Mouse (Mus musculus) CH12F3 (cell line): ENCODE measurements around the gene Cntnap5a.
"Not testable (repeated sequence)": the region's sequence is repeated elsewhere in the genome, so short reads cannot be mapped to it uniquely, and the experiment has no call there.

Source experiments
- in situ Hi-C: fragments of 300-500 bp; cut with MboI; formaldehyde crosslinking; loops from 2 replicates; pipeline ENCODE4 v1.14.3; 2020; ENCODE audit warnings: low sequenced_read_pairs

Gene Cntnap5a

DNA sequence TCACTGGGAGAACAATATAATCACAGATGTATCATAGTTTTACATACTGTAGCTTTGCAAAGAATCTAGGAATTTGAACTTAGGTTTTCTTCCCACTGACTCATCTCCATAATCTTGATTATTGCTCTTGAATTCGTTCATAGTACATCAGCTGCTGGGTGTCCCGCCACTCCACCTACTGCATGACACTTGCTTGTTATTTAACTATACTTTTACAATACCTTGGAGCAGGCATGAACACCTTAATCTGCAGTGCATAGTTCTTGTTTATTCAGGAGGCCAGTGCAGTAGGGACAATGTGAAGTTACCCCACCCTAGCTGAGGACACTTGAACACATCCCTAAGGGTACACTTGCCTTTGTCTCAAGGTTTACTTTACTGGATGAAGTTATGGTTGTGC is 352.3 kb downstream of the Cntnap5a start:
- in situ Hi-C loops = no loop called here

DNA sequence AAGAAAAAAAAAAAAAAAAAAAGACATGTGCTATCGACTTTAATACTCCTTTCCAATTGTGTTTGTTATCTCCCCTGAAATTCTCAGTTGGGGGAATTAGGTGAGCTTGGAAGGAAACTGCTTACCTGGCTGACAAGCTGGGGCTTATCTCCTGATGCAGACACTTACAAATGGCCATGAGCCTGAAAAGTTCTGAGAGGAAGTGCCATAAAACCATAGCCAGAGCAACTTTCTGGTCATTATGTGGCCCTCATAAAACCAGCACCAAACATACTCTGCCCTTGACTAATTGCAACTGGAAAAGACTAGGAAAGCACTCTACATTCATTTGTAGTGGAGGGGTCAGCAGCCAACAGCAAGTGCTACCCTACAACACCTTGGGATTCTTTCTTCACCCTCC is 359.5 kb downstream of the Cntnap5a start:
- in situ Hi-C loops = no loop called here

DNA sequence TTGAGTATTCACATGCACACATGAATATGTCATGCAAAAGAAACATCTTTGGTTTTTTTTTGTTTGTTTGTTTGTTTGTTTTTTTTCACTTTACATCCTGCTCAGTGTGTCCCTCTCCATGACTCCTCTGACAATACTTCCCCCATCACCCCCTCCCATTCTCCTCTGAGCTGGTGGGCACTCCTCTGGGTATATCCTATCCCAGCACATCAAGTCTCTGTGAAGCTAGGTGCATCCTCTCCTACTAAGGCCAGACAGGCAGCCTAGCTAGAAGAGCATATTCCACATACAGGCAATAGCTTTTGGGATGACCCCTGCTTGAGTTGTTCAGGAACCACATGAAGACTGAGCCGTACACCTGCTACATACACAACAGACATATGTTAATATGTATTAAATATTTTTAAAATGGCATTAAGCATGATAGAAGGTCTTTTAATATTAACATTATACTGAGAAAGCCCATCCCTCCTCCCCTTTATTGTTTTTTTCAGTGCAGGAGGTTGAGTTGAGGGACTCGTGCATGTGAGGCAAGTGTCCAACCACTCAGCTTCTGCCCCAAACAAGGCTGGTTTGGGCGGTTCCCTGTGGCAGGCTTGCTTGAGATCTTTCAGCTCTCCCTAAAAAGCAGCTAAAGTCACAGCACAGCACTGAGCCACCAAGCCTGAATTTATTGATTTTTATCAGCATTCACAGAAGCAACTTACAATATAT is 422.6 kb downstream of the Cntnap5a start:
- in situ Hi-C loops = no loop called here

DNA sequence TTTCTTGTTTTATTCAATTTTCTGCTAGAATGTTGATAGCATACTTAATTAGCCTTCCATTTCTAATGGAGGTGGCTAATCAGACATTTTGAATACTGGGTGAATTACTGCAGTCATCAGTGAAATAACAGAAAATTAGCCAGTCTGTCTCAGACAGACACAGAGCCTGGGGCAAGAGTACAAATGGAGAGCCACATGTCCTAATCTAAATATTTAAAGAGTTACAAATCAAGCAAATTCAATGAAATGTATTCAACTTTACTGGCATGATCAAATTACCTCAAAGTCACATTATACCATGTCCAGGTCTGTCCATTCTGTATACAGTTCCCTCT is 423.1 kb downstream of the Cntnap5a start:
- in situ Hi-C loops = no loop called here

DNA sequence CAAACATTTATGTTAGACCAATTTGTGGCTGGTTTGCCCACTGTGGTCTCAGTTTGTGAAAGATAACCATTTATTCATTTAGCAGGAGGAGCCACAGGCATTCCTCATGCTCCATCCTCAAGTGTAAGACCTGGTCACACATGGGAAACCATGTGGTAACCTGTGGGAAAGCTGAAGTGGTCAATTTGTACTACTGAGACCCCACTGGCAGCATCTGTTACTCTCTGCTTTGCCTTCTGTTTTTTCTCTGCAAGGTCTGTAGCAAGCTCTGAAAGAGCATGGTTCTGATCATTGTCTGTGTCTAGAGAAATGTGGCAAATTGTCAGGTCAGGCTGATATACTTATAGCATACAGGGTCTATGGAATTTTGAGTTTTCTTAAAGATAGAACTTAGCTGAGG is 423.8 kb downstream of the Cntnap5a start:
- in situ Hi-C loops = no loop called here

DNA sequence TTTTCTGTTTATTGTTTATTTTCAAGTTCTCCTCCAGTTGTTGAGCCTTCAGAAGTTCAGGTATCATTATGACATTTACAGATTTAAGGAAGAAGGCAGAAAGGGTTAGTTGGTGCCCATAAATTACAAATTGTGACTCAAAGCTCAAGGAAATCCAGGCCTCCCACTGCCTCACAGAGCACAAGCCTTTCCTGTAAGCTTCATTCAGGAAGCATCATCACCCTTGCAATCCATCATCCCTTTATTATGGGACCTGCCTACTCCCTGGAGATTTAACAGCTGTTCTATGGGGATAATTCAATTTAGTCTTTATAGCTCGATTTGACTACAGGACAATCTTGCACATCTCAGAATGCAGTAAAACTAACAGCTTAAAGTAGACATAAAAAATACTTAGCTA is 441.2 kb downstream of the Cntnap5a start:
- in situ Hi-C loops = no loop called here

DNA sequence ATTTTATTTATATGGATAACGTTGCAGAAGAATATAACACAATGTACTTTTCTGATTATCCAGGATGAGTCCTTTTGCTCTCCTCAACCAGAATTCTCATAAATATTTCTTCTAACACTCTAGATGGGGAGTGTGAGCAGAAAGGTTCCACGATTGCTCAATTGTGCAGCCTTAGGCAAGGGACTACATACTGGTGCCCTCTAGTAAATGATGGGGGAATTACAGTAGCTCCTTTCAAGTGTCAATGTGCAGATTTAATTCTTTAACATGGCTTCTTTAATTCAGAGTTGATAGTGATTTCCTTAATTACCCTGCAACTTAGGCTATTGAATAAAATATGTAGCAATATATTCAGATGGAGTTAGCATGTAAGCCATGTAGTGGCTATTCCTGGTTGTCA is 442.5 kb downstream of the Cntnap5a start:
- in situ Hi-C loops = no loop called here

DNA sequence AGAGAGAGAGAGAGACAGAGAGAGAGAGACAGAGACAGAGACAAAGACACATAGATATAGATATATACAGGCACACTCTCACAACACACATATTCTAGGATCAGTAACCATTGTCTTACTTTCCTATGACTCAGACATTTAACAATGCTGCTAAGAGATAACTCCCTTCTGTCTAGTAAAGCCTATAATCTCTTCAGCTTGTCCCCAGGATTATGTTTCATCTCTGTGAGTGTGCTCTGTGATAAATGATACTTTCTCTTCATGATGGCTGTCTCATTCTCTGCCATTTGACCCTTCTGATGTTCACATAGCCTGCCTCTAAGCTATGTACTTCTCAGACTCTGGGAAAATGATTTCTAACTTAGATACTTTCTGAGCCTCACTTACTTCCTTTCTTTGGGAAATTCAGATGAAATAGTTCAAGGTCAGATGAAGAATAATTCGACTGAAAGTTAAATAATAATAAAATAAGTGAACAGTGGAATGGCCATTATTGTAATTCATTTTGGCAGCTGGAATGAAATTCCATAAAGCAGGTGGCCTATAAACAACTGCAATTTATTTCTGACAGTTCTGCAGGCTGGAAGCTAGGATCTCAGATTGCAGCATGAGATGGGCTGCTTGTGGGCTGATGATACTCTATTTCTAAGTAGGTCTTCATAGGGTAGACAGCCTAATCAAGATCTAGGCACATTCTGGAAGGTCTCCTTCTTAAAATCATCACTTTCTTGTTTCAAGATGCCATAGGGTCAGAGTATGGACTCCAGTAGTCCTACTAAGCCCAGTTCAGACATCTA is 444.1 kb downstream of the Cntnap5a start:
- in situ Hi-C loops = no loop called here

DNA sequence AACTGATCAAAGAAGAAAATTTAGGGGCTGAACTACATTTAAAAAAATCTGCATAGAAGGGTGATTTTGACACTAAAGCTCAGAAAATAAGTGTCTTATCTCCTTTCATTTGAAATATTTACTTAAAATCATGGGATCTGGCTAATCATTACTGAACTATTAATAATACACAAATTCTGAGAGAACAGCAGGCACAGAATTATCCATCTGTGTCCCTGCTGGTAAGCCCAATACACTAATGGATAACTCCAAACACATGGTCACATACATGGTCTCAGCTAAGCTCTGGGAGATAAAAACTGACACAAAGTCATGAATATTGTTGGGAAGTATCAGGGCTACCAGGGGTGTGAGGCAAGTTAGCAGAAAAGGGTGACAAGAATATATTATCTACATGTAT is 447.9 kb downstream of the Cntnap5a start:
- in situ Hi-C loops = no loop called here

DNA sequence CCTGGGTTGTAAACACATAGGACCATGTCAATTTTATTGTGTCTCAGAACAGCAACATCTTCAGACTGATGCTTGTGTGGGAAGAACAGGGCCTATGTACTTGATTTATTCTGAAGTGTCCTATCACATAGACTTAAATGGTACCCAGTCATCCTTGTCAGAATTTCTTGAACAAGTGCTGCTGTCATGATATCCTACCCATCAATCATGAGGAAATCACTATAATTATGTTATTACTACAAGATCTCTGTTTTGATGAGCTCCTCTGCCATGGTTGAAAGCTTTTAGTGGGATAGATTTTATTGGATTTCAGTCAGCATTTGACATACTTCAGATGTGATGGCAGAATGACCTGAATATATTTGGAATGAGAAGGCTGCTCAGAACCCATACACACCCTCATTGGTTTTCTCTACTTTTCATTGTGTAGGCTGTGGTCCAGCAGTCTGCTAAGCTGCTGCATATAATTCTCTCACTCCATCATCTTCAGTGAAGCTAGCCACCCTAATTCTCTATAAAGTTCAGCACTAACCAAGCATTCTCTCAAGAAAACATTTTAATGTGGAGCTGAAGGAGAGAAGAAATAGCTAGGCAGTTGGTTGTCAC is 465.3 kb downstream of the Cntnap5a start:
- in situ Hi-C loops = no loop called here

DNA sequence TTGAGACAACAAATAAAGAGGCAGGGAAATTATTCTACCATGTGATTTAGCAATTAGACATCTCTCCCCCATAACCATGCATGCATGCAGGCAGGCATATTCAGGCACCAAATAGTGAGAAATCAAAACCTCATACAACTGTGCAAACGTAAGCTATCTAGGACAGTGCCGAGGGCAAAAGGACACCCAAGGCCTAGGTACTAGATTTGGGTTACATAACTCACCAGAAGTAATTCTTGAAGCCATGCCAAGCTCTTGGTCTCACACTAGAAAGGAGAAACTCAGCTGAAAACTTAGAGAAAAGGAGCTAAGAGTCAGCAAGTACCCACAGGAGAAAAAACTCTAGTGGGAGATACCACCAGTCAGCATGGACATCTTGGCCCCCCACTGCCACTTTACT is 499.9 kb downstream of the Cntnap5a start:
- in situ Hi-C loops = no loop called here

DNA sequence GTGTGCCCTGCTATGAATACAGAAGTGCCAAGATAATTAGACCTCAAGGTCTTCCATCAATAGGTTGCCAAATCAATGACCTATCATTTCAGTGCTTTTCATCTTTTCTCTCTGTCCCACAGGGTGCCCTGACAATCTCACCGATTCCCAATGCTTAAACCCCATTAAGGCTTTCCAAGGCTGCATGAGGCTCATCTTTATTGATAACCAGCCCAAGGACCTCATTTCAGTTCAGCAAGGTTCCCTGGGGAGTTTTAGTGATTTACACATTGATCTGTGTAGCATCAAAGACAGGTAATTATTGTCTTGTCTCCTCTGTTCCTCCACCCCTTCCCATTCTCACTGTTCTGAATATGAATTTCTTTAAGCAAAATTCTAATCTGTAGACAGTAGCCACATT is 503.6 kb downstream of the Cntnap5a start:
- in situ Hi-C loops = not testable (repeated sequence)

DNA sequence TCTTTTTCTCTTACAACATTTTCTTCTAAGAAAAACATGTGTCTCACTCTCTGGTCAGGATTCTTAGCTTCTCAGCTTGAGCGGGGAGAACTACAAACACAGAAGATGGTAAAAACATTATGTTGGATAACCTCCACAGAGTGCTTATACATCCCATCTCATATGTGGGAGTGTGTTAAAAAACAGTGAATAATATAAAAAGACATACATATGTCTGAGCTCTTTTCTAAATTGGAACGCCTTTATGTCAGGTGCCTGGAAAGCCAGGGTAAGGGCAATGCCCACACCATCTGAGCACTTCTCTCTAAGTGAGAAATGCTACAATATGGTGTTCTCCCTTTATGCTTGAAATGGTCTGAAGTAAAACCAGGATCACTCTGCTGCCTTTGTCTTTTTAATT is 507.7 kb downstream of the Cntnap5a start:
- in situ Hi-C loops = no loop called here

DNA sequence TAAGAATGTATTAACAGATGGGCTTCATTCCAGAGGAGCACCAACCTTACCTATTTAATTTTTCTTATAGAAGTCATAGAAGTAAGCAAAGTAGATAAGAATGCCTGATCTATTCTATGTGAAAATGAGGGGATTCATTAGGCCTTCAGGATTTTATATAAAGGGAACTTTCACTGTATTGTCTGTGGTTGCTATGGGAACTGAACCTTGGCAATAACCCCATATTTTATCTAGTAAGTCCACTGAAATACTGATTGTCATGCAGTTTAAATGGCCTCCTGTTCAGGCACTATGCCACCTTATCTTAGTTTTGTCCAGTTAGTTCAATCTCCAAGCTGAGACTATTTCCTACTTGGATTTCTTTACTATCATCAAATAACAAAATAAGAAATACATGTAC is 532.3 kb downstream of the Cntnap5a start:
- in situ Hi-C loops = no loop called here

DNA sequence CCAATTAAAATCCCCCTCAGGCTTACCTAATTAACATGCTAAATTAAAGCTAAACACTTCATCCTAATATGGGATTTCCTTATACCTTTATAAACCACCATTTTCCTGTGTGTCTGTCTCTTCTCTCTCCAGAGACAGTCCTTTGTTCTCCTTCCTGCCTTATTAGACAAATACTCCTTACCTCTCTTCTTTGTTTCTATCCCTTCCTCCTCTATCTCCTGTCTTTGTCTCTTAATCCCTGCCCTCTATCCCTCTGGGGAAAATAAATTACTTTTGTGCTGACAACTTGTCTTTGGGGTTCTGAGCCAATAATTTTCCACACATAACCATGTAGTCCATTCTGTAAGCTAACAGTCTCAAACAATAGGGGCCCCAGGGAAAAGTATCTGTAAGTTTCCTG is 556.0 kb downstream of the Cntnap5a start:
- in situ Hi-C loops = no loop called here

DNA sequence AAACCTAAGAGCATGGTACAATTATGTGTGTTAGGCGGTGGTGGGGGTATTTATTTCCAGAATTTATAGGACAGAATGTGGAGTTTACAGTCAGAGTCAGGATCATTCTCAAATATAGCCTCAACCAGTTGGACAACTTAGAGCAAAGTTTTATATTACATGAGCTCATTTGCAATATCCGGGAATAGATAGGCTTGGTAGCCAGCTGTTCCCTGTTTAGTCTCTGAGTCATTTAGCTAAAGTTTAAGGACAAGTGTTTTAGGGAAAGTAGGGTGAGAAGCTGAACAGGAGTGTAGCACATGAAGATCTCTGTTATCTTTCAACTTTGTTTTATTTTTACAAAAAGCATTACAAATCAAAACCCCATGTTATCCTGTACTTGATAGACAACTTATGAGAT is 559.3 kb downstream of the Cntnap5a start:
- in situ Hi-C loops = no loop called here

DNA sequence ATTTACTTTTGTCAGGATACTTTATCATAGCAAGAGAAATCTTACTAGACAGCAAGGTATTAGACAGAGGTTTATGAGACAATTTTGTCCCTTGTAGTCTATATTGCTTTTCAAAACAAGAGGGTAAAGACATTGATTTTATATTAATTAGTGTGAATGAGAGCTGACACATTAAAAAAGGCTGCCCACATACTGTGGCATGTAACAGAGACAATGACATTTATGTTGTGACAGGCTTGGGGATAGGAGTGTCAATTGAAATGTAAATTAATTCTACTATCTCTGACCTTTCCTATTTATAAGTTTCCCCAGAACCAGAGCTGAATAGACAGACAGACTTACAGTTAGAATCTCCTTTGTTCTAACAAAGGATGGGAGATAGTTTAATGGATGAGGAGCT is 596.6 kb downstream of the Cntnap5a start:
- in situ Hi-C loops = no loop called here

DNA sequence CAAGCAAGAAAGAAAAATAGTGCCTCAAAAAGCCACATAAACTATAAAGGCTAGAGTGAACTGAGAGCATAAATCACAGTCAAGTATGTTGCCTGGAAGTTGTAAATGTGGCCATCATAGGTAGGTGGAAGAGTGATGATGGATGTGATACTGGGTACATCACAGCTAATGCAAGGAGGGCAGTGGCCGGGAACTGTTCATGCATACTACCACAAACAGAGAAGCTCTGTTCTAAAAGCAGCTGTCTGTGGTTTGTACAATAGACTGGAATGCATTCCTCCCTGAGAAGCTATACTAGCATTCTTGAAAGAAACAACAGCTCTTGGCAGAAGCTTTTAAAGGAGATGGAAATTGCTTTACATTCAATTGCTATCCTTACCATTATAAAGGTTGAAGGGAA is 599.4 kb downstream of the Cntnap5a start:
- in situ Hi-C loops = no loop called here

DNA sequence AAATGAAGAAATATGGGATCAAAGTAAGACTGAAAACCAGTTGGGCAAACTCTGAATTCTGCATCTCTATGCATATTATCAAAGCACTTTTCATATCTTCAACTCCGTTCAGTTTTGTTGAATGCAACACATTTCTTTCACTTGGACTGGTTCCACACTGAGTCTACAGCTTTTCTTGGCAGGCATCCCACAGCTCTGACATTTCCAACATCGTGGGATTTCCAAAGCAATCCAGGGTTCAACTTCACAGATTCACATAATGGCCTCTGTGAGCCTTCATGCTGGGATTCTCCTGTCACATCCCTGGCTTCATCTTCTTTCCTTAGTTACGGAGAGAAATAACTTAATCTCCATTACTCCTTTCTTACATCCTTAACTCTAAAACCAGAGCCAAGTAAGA is 622.0 kb downstream of the Cntnap5a start:
- in situ Hi-C loops = no loop called here

DNA sequence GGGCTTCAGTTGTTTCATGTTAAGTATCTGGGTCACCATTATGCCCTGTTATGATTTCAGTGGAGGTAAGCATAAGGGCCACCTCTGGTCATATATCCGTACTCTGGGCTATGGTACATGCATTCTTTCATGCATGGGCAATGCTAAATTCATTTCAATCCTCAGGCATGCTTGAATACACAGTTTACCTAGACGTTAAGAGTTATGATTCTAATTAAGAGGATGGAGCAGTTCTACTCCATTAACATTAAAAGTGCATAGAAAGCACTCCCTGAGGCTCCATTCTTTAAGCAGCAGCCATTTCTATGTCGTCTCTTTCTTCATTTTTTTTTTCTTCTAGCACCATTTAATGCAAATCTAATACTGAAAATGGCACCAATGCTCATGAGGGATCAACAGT is 627.0 kb downstream of the Cntnap5a start:
- in situ Hi-C loops = no loop called here

DNA sequence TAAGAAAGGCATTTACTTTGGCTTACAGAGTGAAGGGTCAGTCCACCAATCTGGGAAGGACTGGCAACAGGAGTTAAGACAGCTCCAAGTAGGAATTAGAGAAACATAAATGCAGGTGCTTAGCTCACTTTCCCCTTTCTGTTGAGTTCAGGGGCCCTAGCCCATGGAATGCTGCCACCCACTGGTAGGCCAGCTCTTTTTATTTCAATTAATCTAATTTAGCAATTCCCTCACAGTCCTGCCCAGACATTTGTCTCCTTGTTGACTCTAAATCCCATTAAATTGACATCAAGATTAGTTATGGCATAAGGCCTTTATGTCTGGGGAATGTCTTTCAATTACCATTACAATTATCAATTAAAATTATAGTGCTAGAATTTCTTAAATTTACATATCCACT is 628.7 kb downstream of the Cntnap5a start:
- in situ Hi-C loops = no loop called here

DNA sequence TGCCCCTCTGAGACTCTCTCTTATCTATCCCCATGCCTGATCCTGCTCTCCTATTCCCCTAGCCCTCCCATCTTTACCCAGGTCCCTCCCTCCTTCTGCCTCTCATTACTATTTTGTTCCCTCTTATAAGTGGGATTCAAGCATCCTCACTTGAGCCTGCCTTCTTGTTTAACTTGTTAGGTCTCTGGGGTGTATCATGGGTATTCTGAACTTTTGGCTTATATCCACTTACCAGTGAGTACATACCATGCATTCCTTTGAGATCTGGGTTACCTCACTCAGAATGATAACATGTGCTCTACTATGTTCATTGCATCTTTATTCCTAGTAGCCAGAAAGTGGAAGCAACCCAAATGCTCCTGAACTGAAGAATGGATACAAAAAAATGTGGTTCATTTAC is 639.9 kb downstream of the Cntnap5a start:
- in situ Hi-C loops = no loop called here
